Mouse (Mus musculus) forebrain, embryonic 14.5 days (tissue): ENCODE data around the gene Plekho2. TPM values are rescaled to one million over a fixed set of nuclear protein-coding genes. Genes with fewer than 3 reads are reported as not detected.
A peak's percentile ranks its signal among the peaks of the same experiment; 100 is the strongest.

Experiments used
- ATAC-seq: fragments of 200-750 bp; cut with Nextera tagmentation; 2 replicates; pipeline ENCODE4 v1.8.0; 2017; ENCODE audit warnings: mild to moderate bottlenecking, moderate library complexity
- DNase-seq: peaks from one replicate; pipeline ENCODE4 v3.0.0-alpha.2; 2015; ENCODE audit warnings: low spot score
- H3K27ac ChIP-seq: fragments of 300-500 bp; sonication (generic); 2 replicates; pipeline ENCODE4 v1.5.1; 2014; ENCODE audit warnings: low read depth, mild to moderate bottlenecking, control low read depth, low read length, moderate library complexity
- H3K27me3 ChIP-seq: fragments of 300-500 bp; sonication (generic); replicated peaks from 2 replicates; pipeline ENCODE4 v1.6.1; 2014; ENCODE audit warnings: low read length, control low read depth, mixed read lengths; ENCODE audit not compliant: control insufficient read depth, insufficient read depth
- H3K36me3 ChIP-seq: fragments of 300-500 bp; sonication (generic); 2 replicates; pipeline ENCODE4 v1.6.1; 2014; ENCODE audit warnings: low read length, control low read depth; ENCODE audit not compliant: control insufficient read depth, insufficient read depth
- H3K4me1 ChIP-seq: fragments of 300-500 bp; sonication (generic); 2 replicates; pipeline ENCODE4 v1.6.1; 2014; ENCODE audit warnings: antibody characterized with exemption, low read length, control low read depth; ENCODE audit not compliant: control insufficient read depth, insufficient read depth
- H3K4me2 ChIP-seq: fragments of 300-500 bp; sonication (generic); 2 replicates; pipeline ENCODE4 v1.6.1; 2014; ENCODE audit warnings: mild to moderate bottlenecking, control low read depth, low read length
- H3K4me3 ChIP-seq: fragments of 300-500 bp; sonication (generic); 2 replicates; pipeline ENCODE4 v1.5.1; 2014; ENCODE audit warnings: low read depth, low read length, control low read depth
- H3K9ac ChIP-seq: fragments of 300-500 bp; sonication (generic); 2 replicates; pipeline ENCODE4 v1.6.1; 2014; ENCODE audit warnings: mild to moderate bottlenecking, low read length, control low read depth, moderate library complexity
- H3K9me3 ChIP-seq: fragments of 300-500 bp; sonication (generic); replicated peaks from 2 replicates; pipeline ENCODE4 v1.6.1; 2016; ENCODE audit warnings: low read length, control low read depth, mixed read lengths; ENCODE audit not compliant: control insufficient read depth
- WGBS: fragments of 180-500 bp; shearing (Covaris S2); extraction: QIAGEN DNeasy Blood & Tissue Kit; methylation state at CpG from one replicate; pipeline ENCODE4 v1.1.7; 2014; 5-methylcytosine and 5-hydroxymethylcytosine counted together
- polyA plus RNA-seq: library from polyadenylated mRNA; unstranded; fragments of >200 nt; fragmentation: Nextera tagmentation; extraction: Ambion mirVana; gene quantifications from 2 replicates; pipeline ENCODE4 v1.2.1, GENCODE M21; 2014

Gene Plekho2
- polyA plus RNA-seq, 1 experiment from 2014 or later = 3.6 TPM

DNA sequence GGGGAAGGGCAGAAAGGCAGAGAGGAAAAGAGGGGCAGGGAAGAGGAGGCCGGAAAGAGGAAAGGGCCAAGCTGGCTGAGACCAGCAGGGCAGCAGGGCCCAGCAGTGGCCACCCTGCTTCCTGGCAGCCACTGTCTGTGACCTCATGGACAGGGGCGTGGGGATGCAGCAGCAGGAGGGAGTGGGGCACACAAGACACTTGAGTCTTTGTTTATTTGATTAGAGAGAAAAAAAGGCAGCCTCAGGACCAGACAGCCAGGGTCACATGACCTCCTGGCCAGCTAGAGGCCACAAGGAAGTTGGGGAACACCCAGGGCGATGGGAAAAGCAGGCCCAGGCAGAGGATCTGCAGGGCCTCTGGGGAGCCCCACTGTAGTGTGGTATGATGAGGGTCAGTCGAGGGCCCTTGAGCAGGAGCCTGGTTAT lies 17.7 kb downstream of the Plekho2 start:
- H3K9me3 ChIP-seq = no peaks in the 10 kb centered on the region
- WGBS = 48% methylated on average over 4 of the region's 4 CpGs
- ATAC-seq (no peak), DNase-seq (no peak)
- H3K36me3 ChIP-seq = peaks cover 6% of the 10 kb centered on the region; the same call in 1 of the 2 replicates
- H3K4me1 ChIP-seq = 0 out of 2 replicates have a peak, but pooled peaks cover 4% of the 10 kb centered on the region
- no peak overlapping the region for H3K9ac ChIP-seq
- no peak overlapping the region for H3K27ac ChIP-seq
- no peak overlapping the region for H3K4me2 ChIP-seq
- no peaks in the 10 kb centered on the region for H3K27me3 ChIP-seq
- H3K4me3 ChIP-seq = no peak overlapping the region

DNA sequence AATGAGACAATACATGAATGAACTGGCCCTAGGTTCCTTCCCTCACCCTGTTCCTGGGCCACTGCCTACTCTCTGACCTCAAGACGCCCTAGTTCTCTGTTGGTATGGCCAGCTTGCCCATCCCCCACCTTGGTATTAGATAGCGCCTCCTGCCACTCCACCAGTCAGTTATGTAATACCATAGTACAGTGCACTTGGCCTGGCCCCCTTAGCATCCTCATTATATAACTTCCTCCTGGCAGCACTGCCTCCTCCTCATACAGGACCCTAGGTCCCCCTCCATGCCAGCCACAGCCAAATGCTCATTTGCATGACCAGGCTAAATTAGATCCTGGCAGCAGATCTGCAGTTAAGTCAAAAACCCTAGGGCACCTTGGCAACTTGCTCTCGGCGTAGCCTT lies 18.8 kb downstream of the Plekho2 start:
- no peaks in the 10 kb centered on the region for H3K9me3 ChIP-seq
- 72% methylated on average over 4 of the region's 4 CpGs for WGBS
- DNase-seq (peak; percentile 59), ATAC-seq (peak; percentile 48; the same call in 1 of the 2 replicates)
- no peak overlapping the region for H3K9ac ChIP-seq
- no peak overlapping the region for H3K27ac ChIP-seq
- H3K4me1 ChIP-seq = 0 out of 2 replicates have a peak, but pooled peaks cover 4% of the 10 kb centered on the region
- no peak overlapping the region for H3K4me3 ChIP-seq
- H3K4me2 ChIP-seq = no peak overlapping the region
- peaks cover 15% of the 10 kb centered on the region; the same call in 1 of the 2 replicates for H3K36me3 ChIP-seq
- no peaks in the 10 kb centered on the region for H3K27me3 ChIP-seq

DNA sequence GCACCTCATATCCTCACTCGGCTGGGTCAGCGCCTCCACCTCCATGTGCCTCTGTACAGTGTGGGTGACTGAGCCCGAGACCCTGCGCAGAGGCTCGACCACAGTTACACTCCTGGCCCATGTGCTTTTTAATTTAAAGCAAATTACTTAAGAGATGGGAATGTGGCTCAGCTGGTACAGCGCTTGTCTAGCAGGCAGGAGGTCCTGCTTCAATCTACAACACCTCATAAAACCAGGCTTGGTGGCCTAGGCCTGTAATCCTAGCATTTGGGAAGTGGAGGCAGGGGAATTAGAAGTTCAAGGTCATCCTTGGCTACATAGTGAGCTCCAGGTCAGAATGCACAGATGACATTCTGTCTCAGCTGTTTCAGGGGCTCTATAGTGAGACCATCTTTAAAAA lies 21.0 kb downstream of the Plekho2 start:
- Histone ChIP-seq H3K36me3 (peaks cover 19% of the 10 kb centered on the region; the same call in 1 of the 2 replicates), H3K27ac (no peak overlapping the region), H3K9ac (no peak overlapping the region), H3K4me3 (no peak overlapping the region), H3K4me2 (no peak overlapping the region), H3K27me3 (no peaks in the 10 kb centered on the region), H3K9me3 (no peaks in the 10 kb centered on the region), H3K4me1 (0 out of 2 replicates have a peak, but pooled peaks cover 4% of the 10 kb centered on the region)
- WGBS = 96% methylated on average over 6 of the region's 6 CpGs
- ATAC-seq (no peak), DNase-seq (no peak)

- no peak overlapping the region for H3K4me2 ChIP-seq
- 99% methylated on average over 5 of the region's 5 CpGs for WGBS
- no peak overlapping the region for H3K27ac ChIP-seq
- 0 out of 2 replicates have a peak, but pooled peaks cover 4% of the 10 kb centered on the region for H3K4me1 ChIP-seq
- H3K36me3 ChIP-seq = peaks cover 16% of the 10 kb centered on the region; the same call in 1 of the 2 replicates
- ATAC-seq (no peak), DNase-seq (no peak)
- H3K9ac ChIP-seq = no peak overlapping the region
- H3K27me3 ChIP-seq = no peaks in the 10 kb centered on the region
- no peak overlapping the region for H3K4me3 ChIP-seq
- no peaks in the 10 kb centered on the region for H3K9me3 ChIP-seq
Observed at GRCm38 (mm10) chr9:65556979-65557378, 22.9 kb downstream of the Plekho2 start.

GRCm38 (mm10) chr9:65556349-65556748 lies 23.5 kb downstream of the Plekho2 start:
- DNase-seq (no peak), ATAC-seq (no peak)
- 0 out of 2 replicates have a peak, but pooled peaks cover 1% of the 10 kb centered on the region for H3K4me1 ChIP-seq
- no peaks in the 10 kb centered on the region for H3K27me3 ChIP-seq
- H3K9me3 ChIP-seq = no peaks in the 10 kb centered on the region
- no peak overlapping the region for H3K4me3 ChIP-seq
- H3K36me3 ChIP-seq = peaks cover 16% of the 10 kb centered on the region; the same call in 1 of the 2 replicates
- no peak overlapping the region for H3K4me2 ChIP-seq
- no peak overlapping the region for H3K9ac ChIP-seq
- 85% methylated on average over 8 of the region's 8 CpGs for WGBS
- no peak overlapping the region for H3K27ac ChIP-seq

- 96% methylated on average over 4 of the region's 4 CpGs for WGBS
- no peaks in the 10 kb centered on the region for H3K4me1 ChIP-seq
- DNase-seq = no peak
- H3K9me3 ChIP-seq = no peaks in the 10 kb centered on the region
- peaks cover 16% of the 10 kb centered on the region; the same call in 1 of the 2 replicates for H3K36me3 ChIP-seq
- H3K4me2 ChIP-seq = no peak overlapping the region
- H3K27ac ChIP-seq = no peak overlapping the region
- no peaks in the 10 kb centered on the region for H3K27me3 ChIP-seq
- H3K4me3 ChIP-seq = no peak overlapping the region
- no peak for ATAC-seq
- no peak overlapping the region for H3K9ac ChIP-seq
Observed at GRCm38 (mm10) chr9:65555621-65556020, 24.2 kb downstream of the Plekho2 start.

DNA sequence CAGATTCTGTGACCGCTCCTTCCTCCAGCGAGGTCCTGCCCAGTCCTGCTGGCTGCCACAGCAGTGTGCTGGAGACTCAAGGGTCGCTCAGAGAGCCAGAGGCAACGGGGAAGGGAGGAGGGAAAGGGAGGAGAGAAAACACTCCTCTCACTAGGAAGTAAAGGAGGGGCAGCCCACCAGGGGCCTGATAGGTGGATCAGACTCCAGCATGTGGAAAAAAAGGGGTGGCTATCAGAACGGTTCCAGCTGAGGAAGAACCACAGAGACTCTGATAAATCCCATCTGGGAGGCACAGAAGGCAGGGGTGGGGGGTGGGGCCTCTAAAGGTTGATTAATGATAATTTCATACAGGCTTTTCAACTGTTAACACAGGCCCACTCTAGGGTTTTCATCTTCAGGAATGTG lies 24.8 kb downstream of the Plekho2 start:
- Histone ChIP-seq H3K27me3 (no peaks in the 10 kb centered on the region), H3K4me2 (no peak overlapping the region), H3K4me1 (peaks cover 3% of the 10 kb centered on the region; the same call in 1 of the 2 replicates), H3K36me3 (peaks cover 16% of the 10 kb centered on the region; the same call in 1 of the 2 replicates), H3K4me3 (no peak overlapping the region), H3K27ac (no peak overlapping the region), H3K9me3 (no peaks in the 10 kb centered on the region), H3K9ac (no peak overlapping the region)
- ATAC-seq (no peak), DNase-seq (no peak)
- 26% methylated on average over 5 of the region's 5 CpGs for WGBS

GRCm38 (mm10) chr9:65552711-65553110 lies 27.1 kb downstream of the Plekho2 start:
- DNase-seq (no peak), ATAC-seq (no peak)
- H3K4me1 ChIP-seq = peaks cover 5% of the 10 kb centered on the region; the same call in 1 of the 2 replicates
- no peak overlapping the region for H3K4me3 ChIP-seq
- WGBS = 97% methylated on average over 2 of the region's 2 CpGs
- peaks cover 13% of the 10 kb centered on the region; the same call in 1 of the 2 replicates for H3K36me3 ChIP-seq
- no peak overlapping the region for H3K4me2 ChIP-seq
- H3K9me3 ChIP-seq = no peaks in the 10 kb centered on the region
- no peaks in the 10 kb centered on the region for H3K27me3 ChIP-seq
- H3K9ac ChIP-seq = no peak overlapping the region
- H3K27ac ChIP-seq = no peak overlapping the region

DNA sequence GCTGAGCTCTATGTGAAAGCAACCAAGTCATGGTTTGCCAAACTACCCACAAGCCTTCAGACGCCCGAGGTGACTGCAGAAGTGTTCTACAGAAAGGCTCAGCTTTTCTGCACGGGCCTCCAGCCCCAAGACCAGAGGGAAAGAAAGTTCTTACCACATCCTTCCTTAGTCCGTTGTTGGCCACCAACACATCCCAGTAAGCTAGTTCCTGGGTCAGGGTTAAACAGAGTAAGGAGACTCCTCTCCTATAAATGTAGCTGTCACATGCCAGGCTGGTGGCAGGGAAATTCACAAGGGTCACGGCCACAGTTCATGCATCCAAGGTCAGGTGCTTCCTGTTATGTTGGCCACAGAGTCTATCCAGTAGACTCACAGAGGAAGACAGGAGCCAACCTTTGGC lies 27.7 kb downstream of the Plekho2 start:
- DNase-seq = no peak
- Histone ChIP-seq H3K9ac (no peak overlapping the region), H3K27me3 (no peaks in the 10 kb centered on the region), H3K4me1 (peaks cover 5% of the 10 kb centered on the region; the same call in 1 of the 2 replicates), H3K27ac (no peak overlapping the region), H3K9me3 (no peaks in the 10 kb centered on the region), H3K4me2 (no peak overlapping the region), H3K4me3 (no peak overlapping the region), H3K36me3 (peaks cover 13% of the 10 kb centered on the region; the same call in 1 of the 2 replicates)
- WGBS = 94% methylated on average over 5 of the region's 5 CpGs
- no peak for ATAC-seq
